Mouse (Mus musculus) left cerebral cortex, adult 11 months (tissue): ENCODE measurements around the gene Nlk.

Experiments used
- DNase-seq: peaks from one replicate; pipeline ENCODE4 v3.0.0; 2022; ENCODE audit warnings: low spot score

Gene Nlk

GRCm38 (mm10) chr11:78696777-78697752 lies at the start of gene Nlk:
Nlk (minus strand) TSS chr11:78697373.
- DNase-seq, result peak; percentile 98

GRCm38 (mm10) chr11:78746264-78746663 lies 49.1 kb upstream of the Nlk start:
- no peak for DNase-seq

- no peak for DNase-seq
These were observed 48.3 kb upstream of the Nlk start for GRCm38 (mm10) chr11:78745475-78745874.

GRCm38 (mm10) chr11:78742461-78742860 lies 45.3 kb upstream of the Nlk start:
- DNase-seq, result no peak

GRCm38 (mm10) chr11:78741958-78742357 lies 44.8 kb upstream of the Nlk start:
- no peak for DNase-seq

GRCm38 (mm10) chr11:78739361-78739760 lies 42.2 kb upstream of the Nlk start:
- no peak for DNase-seq

- no peak for DNase-seq
These were observed 39.8 kb upstream of the Nlk start for GRCm38 (mm10) chr11:78736877-78737408.

- DNase-seq, result no peak
These were observed 38.0 kb upstream of the Nlk start for GRCm38 (mm10) chr11:78735168-78735567.

GRCm38 (mm10) chr11:78732619-78733018 lies 35.4 kb upstream of the Nlk start:
- DNase-seq, result no peak

GRCm38 (mm10) chr11:78730902-78731301 lies 33.7 kb upstream of the Nlk start:
- DNase-seq, result no peak

- no peak for DNase-seq
These were observed 30.9 kb upstream of the Nlk start for GRCm38 (mm10) chr11:78728041-78728440.

GRCm38 (mm10) chr11:78726366-78726765 lies 29.2 kb upstream of the Nlk start:
- peak; percentile 74 for DNase-seq

- DNase-seq, result no peak
These were observed 27.6 kb upstream of the Nlk start for GRCm38 (mm10) chr11:78724792-78725191.

- DNase-seq, result no peak
These were observed 24.2 kb upstream of the Nlk start for GRCm38 (mm10) chr11:78721419-78721818.

- no peak for DNase-seq
These were observed 20.5 kb upstream of the Nlk start for GRCm38 (mm10) chr11:78717655-78718054.

GRCm38 (mm10) chr11:78708642-78709041 lies 11.5 kb upstream of the Nlk start:
- no peak for DNase-seq

GRCm38 (mm10) chr11:78706026-78706425 lies 8.9 kb upstream of the Nlk start:
- DNase-seq, result no peak

- no peak for DNase-seq
These were observed 5.9 kb upstream of the Nlk start for GRCm38 (mm10) chr11:78703085-78703484.

- DNase-seq, result peak; percentile 21
These were observed 5.1 kb upstream of the Nlk start for GRCm38 (mm10) chr11:78702319-78702718.

GRCm38 (mm10) chr11:78697753-78698171 lies 589 bp upstream of the Nlk start:
- peak; percentile 97 for DNase-seq

GRCm38 (mm10) chr11:78694249-78694648 lies 2.9 kb downstream of the Nlk start:
- no peak for DNase-seq

GRCm38 (mm10) chr11:78693307-78693706 lies 3.9 kb downstream of the Nlk start:
- no peak for DNase-seq

- no peak for DNase-seq
These were observed 6.0 kb downstream of the Nlk start for GRCm38 (mm10) chr11:78691201-78691600.
